Mouse (Mus musculus): ENCODE measurements at regions not wholly inside any gene's neighbourhood (a gene's known extent, or its start where the extent isn't known, plus 50 kb on each side); places are given as distances from the start of the nearest gene placed in this dataset.

- H3K9me3 ChIP-seq (ENCODE audit: control insufficient read depth, low read length) = peaks cover 3% of the 10 kb centered on the region; the same call in 1 of the 2 replicates
- DNase-seq (ENCODE audit: low spot score) = peak; percentile 64
- no peak overlapping the region for H3K4me3 ChIP-seq (replicated peaks; ENCODE audit: low read length)
- no peak overlapping the region for H3K27ac ChIP-seq (replicated peaks; ENCODE audit: low read depth, low read length)
- H3K27me3 ChIP-seq (ENCODE audit: control insufficient read depth, insufficient read depth, low read length) = no peaks in the 10 kb centered on the region
- no peak for TF ChIP-seq POLR2A (IDR thresholded peaks at IDR 0.05; ENCODE audit: borderline replicate concordance, extremely low read depth, insufficient read depth, insufficient read length)
- no peak for ATAC-seq (ENCODE audit: low FRiP score, low read depth)
- H3K9ac ChIP-seq (ENCODE audit: low read depth, low read length, severe bottlenecking) = no peak overlapping the region
- no peaks in the 10 kb centered on the region for H3K36me3 ChIP-seq (ENCODE audit: control insufficient read depth, insufficient read depth, low read length)
- no peak overlapping the region for H3K4me2 ChIP-seq (replicated peaks; ENCODE audit: low read depth, low read length, severe bottlenecking)
- no peaks in the 10 kb centered on the region for H3K4me1 ChIP-seq (ENCODE audit: control insufficient read depth, insufficient read depth, low read length)
- WGBS = 70% methylated on average over 4 of the region's 4 CpGs
Measured at GRCm38 (mm10) chr1:183671541-183671940, 253.5 kb downstream of the Hhipl2 start.

- no peak for DNase-seq (ENCODE audit: low spot score)
Measured at GRCm38 (mm10) chr1:183672521-183672920, 254.5 kb downstream of the Hhipl2 start.

DNA sequence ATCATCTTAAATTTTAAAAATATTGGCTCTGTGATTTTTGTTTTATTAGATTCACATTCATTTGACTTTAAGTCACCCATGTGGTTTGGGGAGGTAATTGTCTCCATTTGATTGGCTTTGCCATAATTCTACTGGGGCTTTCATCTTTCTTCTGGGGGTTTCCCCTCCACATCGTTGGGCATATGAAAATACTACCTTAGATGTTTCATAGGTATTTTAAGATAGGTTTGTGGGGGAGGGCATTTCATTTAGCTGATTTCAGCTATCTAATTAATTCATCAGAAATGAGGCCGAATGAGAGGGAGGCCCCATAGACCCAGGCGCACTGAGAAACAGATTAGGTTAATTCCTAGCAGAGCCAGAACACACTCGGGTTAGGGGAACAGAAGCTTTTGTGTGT is 259.6 kb downstream of the Hhipl2 start:
- H3K4me3 ChIP-seq (replicated peaks; ENCODE audit: low read length) = no peak overlapping the region
- no peak overlapping the region for H3K9ac ChIP-seq (ENCODE audit: low read depth, low read length, severe bottlenecking)
- 77% methylated on average over 4 of the region's 4 CpGs for WGBS

More at GRCm38 (mm10) chr1:183672521-183672920, 254.5 kb downstream of the Hhipl2 start:
- Histone ChIP-seq H3K36me3 (ENCODE audit: control insufficient read depth, insufficient read depth, low read length) (no peaks in the 10 kb centered on the region), H3K27ac (replicated peaks; ENCODE audit: low read depth, low read length) (no peak overlapping the region), H3K9me3 (ENCODE audit: control insufficient read depth, low read length) (no peaks in the 10 kb centered on the region), H3K9ac (ENCODE audit: low read depth, low read length, severe bottlenecking) (no peak overlapping the region), H3K27me3 (ENCODE audit: control insufficient read depth, insufficient read depth, low read length) (no peaks in the 10 kb centered on the region), H3K4me2 (replicated peaks; ENCODE audit: low read depth, low read length, severe bottlenecking) (no peak overlapping the region), H3K4me1 (ENCODE audit: control insufficient read depth, insufficient read depth, low read length) (no peaks in the 10 kb centered on the region), H3K4me3 (replicated peaks; ENCODE audit: low read length) (no peak overlapping the region)
- 70% methylated on average over 5 of the region's 5 CpGs for WGBS
- ATAC-seq (ENCODE audit: low FRiP score, low read depth) = no peak
- TF ChIP-seq POLR2A (IDR thresholded peaks at IDR 0.05; ENCODE audit: borderline replicate concordance, extremely low read depth, insufficient read depth, insufficient read length) = no peak

GRCm38 (mm10) chr1:183679949-183680348 is 261.9 kb downstream of the Hhipl2 start:
- peak; percentile 62 for DNase-seq (ENCODE audit: low spot score)
- ATAC-seq (ENCODE audit: low FRiP score, low read depth) = peak; percentile 55; the same call in 1 of the 2 replicates
- no peak overlapping the region for H3K4me3 ChIP-seq (replicated peaks; ENCODE audit: low read length)

More for the DNA sequence above, 259.6 kb downstream of the Hhipl2 start:
- Histone ChIP-seq H3K27ac (replicated peaks; ENCODE audit: low read depth, low read length) (no peak overlapping the region), H3K36me3 (ENCODE audit: control insufficient read depth, insufficient read depth, low read length) (no peaks in the 10 kb centered on the region), H3K27me3 (ENCODE audit: control insufficient read depth, insufficient read depth, low read length) (no peaks in the 10 kb centered on the region), H3K4me2 (replicated peaks; ENCODE audit: low read depth, low read length, severe bottlenecking) (no peak overlapping the region), H3K4me1 (ENCODE audit: control insufficient read depth, insufficient read depth, low read length) (0 out of 2 replicates have a peak, but pooled peaks cover 4% of the 10 kb centered on the region), H3K9me3 (ENCODE audit: control insufficient read depth, low read length) (no peaks in the 10 kb centered on the region)
- DNase-seq (ENCODE audit: low spot score) = no peak
- TF ChIP-seq POLR2A (IDR thresholded peaks at IDR 0.05; ENCODE audit: borderline replicate concordance, extremely low read depth, insufficient read depth, insufficient read length) = no peak
- ATAC-seq (ENCODE audit: low FRiP score, low read depth) = no peak

DNA sequence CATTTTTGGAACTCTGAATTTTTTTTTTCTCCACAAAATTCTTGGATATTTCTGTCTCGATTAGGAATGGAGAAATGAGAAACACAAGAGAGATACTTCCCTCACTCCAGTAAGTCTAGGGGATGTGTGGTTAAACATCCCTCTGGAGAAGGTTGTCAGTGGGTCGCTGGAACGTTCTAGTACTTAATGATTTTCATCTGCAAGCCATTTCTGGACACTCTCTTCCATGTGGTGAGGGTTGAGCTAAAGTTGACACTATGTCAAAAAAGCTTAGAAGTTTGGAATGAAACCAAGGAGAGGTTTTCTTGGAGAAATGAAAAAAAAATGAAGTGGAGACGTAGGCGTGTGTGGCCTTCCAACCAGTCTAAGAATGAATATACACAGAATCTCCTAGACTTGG is 268.0 kb downstream of the Hhipl2 start:
- 63% methylated on average over 5 of the region's 5 CpGs for WGBS
- Histone ChIP-seq H3K36me3 (ENCODE audit: control insufficient read depth, insufficient read depth, low read length) (no peaks in the 10 kb centered on the region), H3K9me3 (ENCODE audit: control insufficient read depth, low read length) (no peaks in the 10 kb centered on the region), H3K4me2 (replicated peaks; ENCODE audit: low read depth, low read length, severe bottlenecking) (no peak overlapping the region), H3K4me3 (replicated peaks; ENCODE audit: low read length) (no peak overlapping the region), H3K27me3 (ENCODE audit: control insufficient read depth, insufficient read depth, low read length) (no peaks in the 10 kb centered on the region), H3K9ac (ENCODE audit: low read depth, low read length, severe bottlenecking) (no peak overlapping the region), H3K27ac (replicated peaks; ENCODE audit: low read depth, low read length) (no peak overlapping the region), H3K4me1 (ENCODE audit: control insufficient read depth, insufficient read depth, low read length) (no peaks in the 10 kb centered on the region)
- no peak for TF ChIP-seq POLR2A (IDR thresholded peaks at IDR 0.05; ENCODE audit: borderline replicate concordance, extremely low read depth, insufficient read depth, insufficient read length)
- no peak; the same call in 1 of the 2 replicates for ATAC-seq (ENCODE audit: low FRiP score, low read depth)
- DNase-seq (ENCODE audit: low spot score) = peak; percentile 68

More at GRCm38 (mm10) chr1:183679949-183680348, 261.9 kb downstream of the Hhipl2 start:
- Histone ChIP-seq H3K9me3 (ENCODE audit: control insufficient read depth, low read length) (no peaks in the 10 kb centered on the region), H3K36me3 (ENCODE audit: control insufficient read depth, insufficient read depth, low read length) (no peaks in the 10 kb centered on the region), H3K9ac (ENCODE audit: low read depth, low read length, severe bottlenecking) (no peak overlapping the region), H3K4me2 (replicated peaks; ENCODE audit: low read depth, low read length, severe bottlenecking) (no peak overlapping the region), H3K4me1 (ENCODE audit: control insufficient read depth, insufficient read depth, low read length) (0 out of 2 replicates have a peak, but pooled peaks cover 4% of the 10 kb centered on the region), H3K27ac (replicated peaks; ENCODE audit: low read depth, low read length) (no peak overlapping the region), H3K27me3 (ENCODE audit: control insufficient read depth, insufficient read depth, low read length) (no peaks in the 10 kb centered on the region)
- WGBS = 56% methylated on average over 11 of the region's 11 CpGs
- no peak for TF ChIP-seq POLR2A (IDR thresholded peaks at IDR 0.05; ENCODE audit: borderline replicate concordance, extremely low read depth, insufficient read depth, insufficient read length)

- TF ChIP-seq POLR2A (IDR thresholded peaks at IDR 0.05; ENCODE audit: borderline replicate concordance, extremely low read depth, insufficient read depth, insufficient read length) = no peak
- Histone ChIP-seq H3K36me3 (ENCODE audit: control insufficient read depth, insufficient read depth, low read length) (no peaks in the 10 kb centered on the region), H3K4me1 (ENCODE audit: control insufficient read depth, insufficient read depth, low read length) (no peaks in the 10 kb centered on the region), H3K9ac (ENCODE audit: low read depth, low read length, severe bottlenecking) (no peak overlapping the region), H3K4me2 (replicated peaks; ENCODE audit: low read depth, low read length, severe bottlenecking) (no peak overlapping the region), H3K27me3 (ENCODE audit: control insufficient read depth, insufficient read depth, low read length) (no peaks in the 10 kb centered on the region), H3K27ac (replicated peaks; ENCODE audit: low read depth, low read length) (no peak overlapping the region), H3K4me3 (replicated peaks; ENCODE audit: low read length) (no peak overlapping the region), H3K9me3 (ENCODE audit: control insufficient read depth, low read length) (no peaks in the 10 kb centered on the region)
- 90% methylated on average over 5 of the region's 5 CpGs for WGBS
- ATAC-seq (ENCODE audit: low FRiP score, low read depth) = no peak
- DNase-seq (ENCODE audit: low spot score) = no peak
Measured at GRCm38 (mm10) chr1:183692756-183693155, 274.7 kb downstream of the Hhipl2 start.
